Mouse (Mus musculus) lung, embryonic 14.5 days (tissue): ENCODE measurements at regions not wholly inside any gene's neighbourhood (a gene's known extent, or its start where the extent isn't known, plus 50 kb on each side); places are given as distances from the start of the nearest gene placed in this dataset.
A peak's percentile ranks its signal among the peaks of the same experiment; 100 is the strongest.

Experiments
- ATAC-seq: fragments of 200-750 bp; cut with Nextera tagmentation; 2 replicates; pipeline ENCODE4 v1.8.0; 2017; ENCODE audit warnings: mild to moderate bottlenecking, moderate TSS enrichment, moderate library complexity; ENCODE audit not compliant: insufficient read depth
- DNase-seq: peaks from one replicate; pipeline ENCODE4 v3.0.0-alpha.2; 2015
- H3K27ac ChIP-seq: fragments of 300-500 bp; sonication (generic); 2 replicates; pipeline ENCODE4 v1.5.1; 2014; ENCODE audit warnings: low read depth, mild to moderate bottlenecking, moderate library complexity
- H3K27me3 ChIP-seq: fragments of 300-500 bp; sonication (generic); 2 replicates; pipeline ENCODE4 v1.6.1; 2014; ENCODE audit warnings: low read length, control low read depth; ENCODE audit not compliant: insufficient read depth
- H3K36me3 ChIP-seq: fragments of 300-500 bp; sonication (generic); 2 replicates; pipeline ENCODE4 v1.6.1; 2014; ENCODE audit warnings: control low read depth; ENCODE audit not compliant: insufficient read depth
- H3K4me1 ChIP-seq: fragments of 300-500 bp; sonication (generic); 2 replicates; pipeline ENCODE4 v1.6.1; 2014; ENCODE audit warnings: antibody characterized with exemption, control low read depth; ENCODE audit not compliant: insufficient read depth
- H3K4me2 ChIP-seq: fragments of 300-500 bp; sonication (generic); 2 replicates; pipeline ENCODE4 v1.6.1; 2014; ENCODE audit warnings: mild to moderate bottlenecking
- H3K4me3 ChIP-seq: fragments of 300-500 bp; sonication (generic); 2 replicates; pipeline ENCODE4 v1.5.1; 2014; ENCODE audit warnings: low read depth, low read length
- H3K9ac ChIP-seq: fragments of 300-500 bp; sonication (generic); 2 replicates; pipeline ENCODE4 v1.6.1; 2014
- H3K9me3 ChIP-seq: fragments of 300-500 bp; sonication (generic); 2 replicates; pipeline ENCODE4 v1.6.1; 2016; ENCODE audit warnings: low read depth, low read length, control low read depth
- CTCF ChIP-seq: IDR thresholded peaks from 2 replicates; pipeline ENCODE4 v1.5.1; 2016; ENCODE audit warnings: antibody characterized with exemption, low read depth
- WGBS: fragments of 180-500 bp; shearing (Covaris S2); extraction: QIAGEN DNeasy Blood & Tissue Kit; methylation state at CpG from one replicate; pipeline ENCODE4 v1.1.7; 2014; 5-methylcytosine and 5-hydroxymethylcytosine counted together

- ATAC-seq (peak; percentile 57; the same call in 1 of the 2 replicates), DNase-seq (peak; percentile 56)
- Histone ChIP-seq H3K4me2 (no peak overlapping the region), H3K4me3 (no peak overlapping the region), H3K27ac (peak overlapping the region; percentile 5; the same call in 1 of the 2 replicates), H3K27me3 (no peaks in the 10 kb centered on the region), H3K36me3 (no peaks in the 10 kb centered on the region), H3K4me1 (peaks cover 11% of the 10 kb centered on the region), H3K9ac (no peak overlapping the region), H3K9me3 (no peaks in the 10 kb centered on the region)
- no peak for TF ChIP-seq CTCF
- WGBS, result 26% methylated on average over 3 of the region's 3 CpGs
Observed at GRCm38 (mm10) chr2:50704297-50704696, 407.7 kb upstream of the Mmadhc start.

GRCm38 (mm10) chr2:50702584-50703450 lies 406.2 kb upstream of the Mmadhc start:
- WGBS, result 77% methylated on average over 15 of the region's 15 CpGs
- H3K27ac ChIP-seq, result no peak overlapping the region
- H3K36me3 ChIP-seq, result no peaks in the 10 kb centered on the region
- no peak for TF ChIP-seq CTCF
- H3K27me3 ChIP-seq, result no peaks in the 10 kb centered on the region
- H3K4me3 ChIP-seq, result no peak overlapping the region
- DNase-seq (no peak), ATAC-seq (no peak)
- no peak overlapping the region for H3K4me2 ChIP-seq
- peaks cover 15% of the 10 kb centered on the region for H3K4me1 ChIP-seq
- H3K9ac ChIP-seq, result no peak overlapping the region
- no peaks in the 10 kb centered on the region for H3K9me3 ChIP-seq

- 34% methylated on average over 6 of the region's 6 CpGs for WGBS
- DNase-seq (peak; percentile 70), ATAC-seq (no peak)
- Histone ChIP-seq H3K4me2 (no peak overlapping the region), H3K9ac (no peak overlapping the region), H3K36me3 (no peaks in the 10 kb centered on the region), H3K4me3 (no peak overlapping the region), H3K4me1 (peaks cover 10% of the 10 kb centered on the region), H3K27ac (no peak overlapping the region), H3K9me3 (no peaks in the 10 kb centered on the region), H3K27me3 (no peaks in the 10 kb centered on the region)
- TF ChIP-seq CTCF, result no peak
Observed at GRCm38 (mm10) chr2:50698841-50699240, 402.2 kb upstream of the Mmadhc start.

GRCm38 (mm10) chr2:50696575-50696974 lies 400.0 kb upstream of the Mmadhc start:
- Histone ChIP-seq H3K36me3 (no peaks in the 10 kb centered on the region), H3K27ac (no peak overlapping the region), H3K4me2 (no peak overlapping the region), H3K9ac (no peak overlapping the region), H3K4me3 (no peak overlapping the region), H3K27me3 (no peaks in the 10 kb centered on the region), H3K9me3 (no peaks in the 10 kb centered on the region), H3K4me1 (peaks cover 10% of the 10 kb centered on the region)
- TF ChIP-seq CTCF, result no peak
- DNase-seq, result no peak
- no peak for ATAC-seq

- ATAC-seq, result no peak
Observed at GRCm38 (mm10) chr2:50694849-50695248, 398.2 kb upstream of the Mmadhc start.

GRCm38 (mm10) chr2:50693784-50694350 lies 397.3 kb upstream of the Mmadhc start:
- H3K27me3 ChIP-seq, result no peaks in the 10 kb centered on the region
- no peak for TF ChIP-seq CTCF
- H3K4me2 ChIP-seq, result no peak overlapping the region
- DNase-seq (no peak), ATAC-seq (no peak)
- no peak overlapping the region for H3K9ac ChIP-seq
- H3K9me3 ChIP-seq, result no peaks in the 10 kb centered on the region
- WGBS, result 76% methylated on average over 7 of the region's 7 CpGs
- H3K36me3 ChIP-seq, result no peaks in the 10 kb centered on the region
- H3K27ac ChIP-seq, result no peak overlapping the region
- no peaks in the 10 kb centered on the region for H3K4me1 ChIP-seq
- no peak overlapping the region for H3K4me3 ChIP-seq

More at GRCm38 (mm10) chr2:50694849-50695248, 398.2 kb upstream of the Mmadhc start:
- no peak overlapping the region for H3K27ac ChIP-seq
- no peaks in the 10 kb centered on the region for H3K27me3 ChIP-seq
- H3K9me3 ChIP-seq, result no peaks in the 10 kb centered on the region
- H3K4me3 ChIP-seq, result no peak overlapping the region
- H3K4me2 ChIP-seq, result no peak overlapping the region
- no peaks in the 10 kb centered on the region for H3K36me3 ChIP-seq
- 96% methylated on average over 2 of the region's 2 CpGs for WGBS
- no peak for TF ChIP-seq CTCF
- no peak overlapping the region for H3K9ac ChIP-seq
- 0 out of 2 replicates have a peak, but pooled peaks cover 4% of the 10 kb centered on the region for H3K4me1 ChIP-seq
- DNase-seq, result no peak

- no peaks in the 10 kb centered on the region for H3K4me1 ChIP-seq
- no peaks in the 10 kb centered on the region for H3K36me3 ChIP-seq
- H3K27me3 ChIP-seq, result no peaks in the 10 kb centered on the region
- TF ChIP-seq CTCF, result no peak
- H3K4me2 ChIP-seq, result no peak overlapping the region
- DNase-seq, result peak; percentile 59
- WGBS, result 56% methylated on average over 11 of the region's 11 CpGs
- H3K27ac ChIP-seq, result no peak overlapping the region
- H3K9me3 ChIP-seq, result no peaks in the 10 kb centered on the region
- H3K4me3 ChIP-seq, result no peak overlapping the region
- ATAC-seq, result peak; percentile 63; the same call in 1 of the 2 replicates
- H3K9ac ChIP-seq, result no peak overlapping the region
Observed at GRCm38 (mm10) chr2:50690120-50691103, 393.8 kb upstream of the Mmadhc start.
